Mouse (Mus musculus): ENCODE results near the gene Lrrc27. TPM values are rescaled to one million over a fixed set of nuclear protein-coding genes. Genes with fewer than 3 reads are reported as not detected.

Lrrc27 gene
- total and polyA plus RNA-seq, 3 experiments = 0.54 to 1.3 TPM; not detected in 1

DNA sequence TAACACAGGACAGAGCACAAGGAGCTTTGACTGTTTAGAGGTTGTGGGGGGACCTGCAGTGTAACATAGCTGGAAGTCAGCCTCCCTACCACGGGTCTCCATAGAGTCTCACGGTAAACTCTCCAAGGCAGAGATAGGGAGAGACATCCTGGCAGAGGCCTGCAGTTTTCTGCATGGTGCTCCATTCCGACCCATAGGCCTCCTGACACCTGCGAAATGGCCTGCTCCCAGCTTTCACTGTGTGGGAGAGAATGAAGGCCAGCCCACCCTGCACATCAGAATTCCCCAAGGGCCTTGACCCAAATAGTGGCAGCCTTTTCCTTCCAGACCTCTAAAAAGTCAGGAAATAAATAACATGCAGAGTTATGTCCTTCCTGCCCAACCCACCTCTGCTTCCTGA, 22.2 kb upstream of the Lrrc27 start:
- Histone ChIP-seq H3K27ac (ENCODE audit: control insufficient read depth, low read depth, low read length) (no peak overlapping the region), H3K79me2 (ENCODE audit: control insufficient read depth, insufficient read depth, low read length, poor library complexity) (no peaks in the 10 kb centered on the region), H3K4me3 (ENCODE audit: control insufficient read depth in 1 of 2, insufficient read depth in 1 of 2, low read depth in 2 of 2, low read length in 2 of 2) (no peak overlapping the region), H3K4me1 (ENCODE audit: control insufficient read depth in 1 of 2, insufficient read depth in 2 of 2, low read length in 2 of 2) (no peaks in the 10 kb centered on the region), H3K9ac (ENCODE audit: control insufficient read depth, low read depth, low read length, poor library complexity, severe bottlenecking) (no peak overlapping the region), H3K27me3 (ENCODE audit: control insufficient read depth in 1 of 2, insufficient read depth in 2 of 2, low read length in 2 of 2) (no peaks in the 10 kb centered on the region; a peak in 1 of 4 replicates), H3K36me3 (ENCODE audit: control insufficient read depth in 1 of 2, insufficient read depth in 2 of 2, low read length in 2 of 2) (no peaks in the 10 kb centered on the region; a peak in 1 of 4 replicates), H3K9me3 (replicated peaks; ENCODE audit: insufficient read depth, low read length) (no peaks in the 10 kb centered on the region)
- DNase-seq (ENCODE audit: low read depth, low spot score) = no peak
- TF ChIP-seq MYB (IDR thresholded peaks at IDR 0.05; ENCODE audit: low read depth, low read length) = no peak
- no peak for TF ChIP-seq TAL1 (IDR thresholded peaks at IDR 0.05; ENCODE audit: low read length)
- no peak for TF ChIP-seq EP300 (IDR thresholded peaks at IDR 0.05; ENCODE audit: low read depth in 1 of 2, low read length in 2 of 2)
- TF ChIP-seq GABPA (IDR thresholded peaks at IDR 0.05; ENCODE audit: low read depth, low read length) = no peak
- TF ChIP-seq USF2 (IDR thresholded peaks at IDR 0.05; ENCODE audit: borderline replicate concordance in 1 of 2, insufficient read depth in 1 of 2, low read depth in 1 of 2, low read length in 2 of 2) = no peak
- TF ChIP-seq POLR2AphosphoS2 (IDR thresholded peaks at IDR 0.05; ENCODE audit: low read length) = no peak
- TF ChIP-seq POLR2AphosphoS5 (IDR thresholded peaks at IDR 0.05; ENCODE audit: borderline replicate concordance, low read depth, low read length) = no peak
- TF ChIP-seq CTCF (IDR thresholded peaks at IDR 0.05 in 2 of 3, conservative IDR thresholded peaks at IDR 0.05 in 1 of 3; ENCODE audit: control insufficient read depth in 1 of 3, insufficient read depth in 1 of 3, low read depth in 2 of 3, low read length in 3 of 3, poor library complexity in 1 of 3, severe bottlenecking in 1 of 3) = no peak
- TF ChIP-seq MAFK (IDR thresholded peaks at IDR 0.05; ENCODE audit: borderline replicate concordance, low read depth, low read length) = no peak
- no peak for TF ChIP-seq MEF2A (IDR thresholded peaks at IDR 0.05; ENCODE audit: extremely low read depth, insufficient replicate concordance, low read depth, low read length, poor library complexity, severe bottlenecking)
- TF ChIP-seq TBP (IDR thresholded peaks at IDR 0.05; ENCODE audit: low read depth, low read length) = no peak
- no peak for TF ChIP-seq JUND (IDR thresholded peaks at IDR 0.05; ENCODE audit: low read depth, low read length)
- no peak for TF ChIP-seq ETS1 (IDR thresholded peaks at IDR 0.05; ENCODE audit: low read depth, low read length)
- no peak for TF ChIP-seq CHD2 (IDR thresholded peaks at IDR 0.05; ENCODE audit: low read length)
- no peak for TF ChIP-seq BHLHE40 (IDR thresholded peaks at IDR 0.05; ENCODE audit: borderline replicate concordance, low read depth, low read length)
- TF ChIP-seq ZNF384 (IDR thresholded peaks at IDR 0.05; ENCODE audit: low read depth, low read length) = no peak
- no peak for TF ChIP-seq E2F4 (IDR thresholded peaks at IDR 0.05; ENCODE audit: borderline replicate concordance, low read depth, low read length)
- TF ChIP-seq MAZ (IDR thresholded peaks at IDR 0.05; ENCODE audit: low read depth, low read length) = no peak
- no peak for TF ChIP-seq TCF12 (IDR thresholded peaks at IDR 0.05; ENCODE audit: low read depth, low read length)

DNA sequence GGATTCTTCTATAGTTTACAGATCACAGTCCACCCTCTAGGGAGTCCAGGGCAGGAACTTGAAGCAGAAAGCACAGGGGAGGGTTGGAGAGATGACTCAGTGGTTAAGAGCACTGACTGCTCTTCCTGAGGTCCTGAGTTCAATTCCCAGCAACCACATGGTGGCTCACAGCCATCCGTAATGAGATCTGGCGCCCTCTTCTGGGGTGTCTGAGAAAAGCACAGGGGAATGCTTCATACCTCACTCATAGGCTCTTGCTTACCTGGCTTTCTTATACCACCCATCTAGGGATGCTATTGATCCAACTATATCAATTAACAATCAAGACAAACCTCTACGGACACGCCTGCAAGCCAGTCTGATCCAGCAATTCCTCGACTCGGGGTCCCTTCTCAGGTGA, 21.2 kb upstream of the Lrrc27 start:
- H3K4me3 ChIP-seq (ENCODE audit: control insufficient read depth in 1 of 2, insufficient read depth in 1 of 2, low read depth in 2 of 2, low read length in 2 of 2) = no peak overlapping the region
- DNase-seq (ENCODE audit: low read depth, low spot score) = peak; percentile 14
- TF ChIP-seq RCOR1 (IDR thresholded peaks at IDR 0.05; ENCODE audit: low read depth, low read length) (no peak), RAD21 (IDR thresholded peaks at IDR 0.05; ENCODE audit: low read depth, low read length) (peak; percentile 8), GATA1 (IDR thresholded peaks at IDR 0.05; ENCODE audit: low read depth, low read length) (no peak), POLR2AphosphoS2 (IDR thresholded peaks at IDR 0.05; ENCODE audit: low read length) (no peak), NELFE (IDR thresholded peaks at IDR 0.05; ENCODE audit: low read depth, low read length) (no peak), UBTF (IDR thresholded peaks at IDR 0.05; ENCODE audit: borderline replicate concordance, insufficient read depth, low read depth, low read length) (no peak), POLR2A (IDR thresholded peaks at IDR 0.05; ENCODE audit: control insufficient read depth in 1 of 2, insufficient read depth in 1 of 2, low read depth in 1 of 2, low read length in 2 of 2, poor library complexity in 1 of 2) (no peak), NRF1 (IDR thresholded peaks at IDR 0.05; ENCODE audit: insufficient read depth, low read depth, low read length, poor library complexity, severe bottlenecking) (no peak), CTCF (IDR thresholded peaks at IDR 0.05 in 2 of 3, conservative IDR thresholded peaks at IDR 0.05 in 1 of 3; ENCODE audit: control insufficient read depth in 1 of 3, insufficient read depth in 1 of 3, low read depth in 2 of 3, low read length in 3 of 3, poor library complexity in 1 of 3, severe bottlenecking in 1 of 3) (peak; percentile 23 to 47 (median 37)), SMC3 (IDR thresholded peaks at IDR 0.05; ENCODE audit: low read depth, low read length) (peak; percentile 39), USF2 (IDR thresholded peaks at IDR 0.05; ENCODE audit: borderline replicate concordance in 1 of 2, insufficient read depth in 1 of 2, low read depth in 1 of 2, low read length in 2 of 2) (no peak)
- no peaks in the 10 kb centered on the region for H3K27me3 ChIP-seq (ENCODE audit: control insufficient read depth in 1 of 2, insufficient read depth in 2 of 2, low read length in 2 of 2)
- no peaks in the 10 kb centered on the region for H3K79me2 ChIP-seq (ENCODE audit: control insufficient read depth, insufficient read depth, low read length, poor library complexity)
- H3K27ac ChIP-seq (ENCODE audit: control insufficient read depth, low read depth, low read length) = no peak overlapping the region
- H3K4me1 ChIP-seq (ENCODE audit: control insufficient read depth in 1 of 2, insufficient read depth in 2 of 2, low read length in 2 of 2) = no peaks in the 10 kb centered on the region
- H3K9ac ChIP-seq (ENCODE audit: control insufficient read depth, low read depth, low read length, poor library complexity, severe bottlenecking) = no peak overlapping the region
- H3K9me3 ChIP-seq (replicated peaks; ENCODE audit: insufficient read depth, low read length) = no peaks in the 10 kb centered on the region
- no peaks in the 10 kb centered on the region; a peak in 1 of 4 replicates for H3K36me3 ChIP-seq (ENCODE audit: control insufficient read depth in 1 of 2, insufficient read depth in 2 of 2, low read length in 2 of 2)

Data from MEL (cell line).